Mouse (Mus musculus): ENCODE measurements around the gene Nadsyn1. TPM values are rescaled to one million over a fixed set of nuclear protein-coding genes. Genes with fewer than 3 reads are reported as not detected.

Nadsyn1 gene
- total RNA-seq, 2 experiments from 2014 or later: 11.3 to 31.7 TPM

DNA sequence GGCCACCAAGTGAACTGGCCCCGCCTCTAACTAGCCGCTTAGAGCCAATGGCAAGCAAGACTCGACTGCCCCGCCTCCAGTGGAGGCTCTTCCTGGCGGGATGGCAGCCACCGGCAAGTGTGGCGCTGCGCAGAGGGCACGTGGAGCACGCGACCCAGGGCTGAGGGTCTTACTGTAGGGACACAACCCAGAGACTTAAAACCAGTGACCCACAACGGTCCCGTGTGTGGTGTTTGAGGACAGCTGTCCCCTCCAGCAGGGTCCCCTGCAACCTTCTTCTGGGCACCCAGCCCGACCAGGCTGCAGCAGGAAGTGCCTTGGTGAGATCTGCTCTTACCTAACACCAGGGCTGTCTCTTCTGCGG, 65.6 kb downstream of the Nadsyn1 start:
- peak; percentile 88 for ATAC-seq (replicated peaks; ENCODE audit: low FRiP score, low TSS enrichment, poor library complexity, severe bottlenecking)

DNA sequence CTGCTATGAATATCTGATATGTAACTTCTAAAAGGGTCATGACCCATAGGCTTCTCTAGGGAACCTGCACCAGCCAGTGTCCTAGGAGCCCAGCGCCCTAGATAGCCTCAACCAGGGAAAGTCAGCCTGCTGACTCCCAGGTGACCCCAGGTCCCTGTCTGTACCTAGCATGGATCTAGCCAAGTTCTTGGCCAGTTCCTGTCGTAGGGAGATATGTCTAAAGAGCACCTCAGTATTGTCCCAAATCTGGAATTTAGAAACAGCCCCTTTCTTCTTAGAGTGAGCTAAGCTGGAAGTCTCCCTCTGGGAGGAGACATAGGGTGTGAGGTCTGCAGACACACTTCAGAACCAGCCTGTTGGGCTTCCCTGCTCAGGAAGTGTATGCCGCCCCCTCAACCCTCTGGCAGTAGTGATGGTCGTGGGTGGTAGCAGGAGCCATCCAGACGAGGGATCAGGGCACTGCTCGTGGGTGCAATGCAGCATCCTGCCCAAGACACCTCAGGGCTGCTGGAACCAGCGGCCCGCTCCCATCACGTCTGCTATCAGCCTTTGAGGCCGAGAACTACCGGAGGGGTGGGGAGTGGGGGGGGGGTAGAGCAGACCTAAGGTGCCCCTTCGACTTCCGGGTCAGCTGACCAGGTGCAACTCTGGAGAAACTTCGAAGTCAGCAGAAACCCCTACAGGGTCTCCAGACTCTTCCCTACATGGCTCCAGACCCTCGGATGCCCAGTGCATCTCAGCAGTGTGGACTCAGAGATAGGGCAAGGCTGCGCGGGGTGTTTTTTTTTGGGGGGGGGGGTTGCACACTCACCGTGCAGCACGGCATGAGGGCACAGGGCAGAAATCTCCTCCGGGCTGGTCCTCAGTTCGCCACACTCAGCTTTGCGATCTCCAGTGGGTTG, 66.3 kb downstream of the Nadsyn1 start, which contains the start of gene Osbpl5:
Osbpl5 (minus strand) TSS at position 861 of the 902 bp plus-strand sequence.
- ATAC-seq (replicated peaks; ENCODE audit: low FRiP score, low TSS enrichment, poor library complexity, severe bottlenecking): no peak

DNA sequence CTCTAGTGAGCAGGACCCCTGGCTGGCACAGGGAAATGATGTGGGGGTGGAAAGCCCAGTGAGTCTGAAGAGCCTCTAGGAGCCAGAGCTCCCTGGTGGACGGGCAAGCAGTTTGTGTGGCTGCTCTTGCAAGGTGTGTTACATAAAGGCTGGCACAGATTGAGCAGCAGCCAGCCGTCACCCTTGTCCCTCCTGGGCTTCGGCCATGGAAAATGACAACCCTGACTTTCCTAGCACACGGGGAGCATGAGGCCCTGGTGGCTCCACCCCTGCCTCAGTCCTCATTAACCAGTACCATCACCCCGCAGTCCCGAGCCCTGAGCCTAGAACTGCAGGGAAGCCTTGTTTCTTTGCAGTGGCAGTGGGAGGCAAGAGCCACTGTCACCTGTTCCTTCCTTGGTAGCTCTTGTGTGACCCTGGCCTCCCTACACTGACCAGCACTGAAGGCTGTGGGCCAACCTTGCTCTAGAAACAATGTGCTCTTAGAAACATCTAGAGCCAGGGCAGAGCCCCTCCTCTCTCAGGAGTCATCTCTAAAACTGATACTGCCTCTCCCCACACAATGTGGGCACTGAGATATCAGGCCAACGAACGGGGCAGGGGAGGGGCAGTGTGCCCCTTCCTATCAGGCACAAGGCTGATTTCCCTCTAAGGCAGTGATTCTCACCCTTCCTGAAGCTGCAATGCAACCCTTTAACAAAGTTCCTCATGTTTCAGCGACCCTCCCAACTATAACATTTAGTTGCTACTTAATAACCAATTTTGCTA, 67.1 kb downstream of the Nadsyn1 start:
- peak; percentile 72 for ATAC-seq (replicated peaks; ENCODE audit: low FRiP score, low TSS enrichment, poor library complexity, severe bottlenecking)

DNA sequence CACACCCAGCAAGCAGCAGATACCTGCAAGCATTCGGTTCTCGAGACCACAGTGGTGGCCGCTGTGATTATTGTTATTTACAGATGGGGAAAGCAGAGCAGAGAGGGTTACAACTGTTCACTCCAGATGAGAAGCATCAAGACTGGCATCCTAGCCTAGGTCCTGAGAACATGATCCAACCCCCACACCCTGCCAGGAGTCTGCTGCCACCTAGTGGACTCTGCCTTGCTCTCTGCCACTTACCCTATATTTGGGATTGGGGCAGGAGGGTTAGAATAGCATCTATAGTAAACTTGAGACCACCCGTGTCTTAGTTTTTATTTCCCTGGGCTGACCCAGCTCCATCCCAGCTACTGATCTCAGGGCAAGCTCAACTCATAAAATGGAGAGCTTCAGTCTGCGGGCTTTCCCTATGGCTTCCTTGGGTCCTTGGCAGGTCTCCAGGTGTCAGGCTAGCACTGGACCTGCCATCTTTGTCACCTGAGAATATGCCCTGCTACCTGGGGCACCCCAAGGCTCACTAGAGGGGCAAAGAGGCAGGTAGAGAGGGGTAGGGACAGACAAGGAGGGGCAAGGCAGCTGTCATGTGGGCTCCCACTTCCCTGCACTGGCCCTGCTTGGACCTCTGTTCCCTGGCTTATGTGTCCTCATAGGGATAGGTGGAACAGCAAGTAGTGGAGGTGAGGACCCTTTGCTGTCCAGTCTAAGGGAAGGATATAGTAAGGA, 68.5 kb downstream of the Nadsyn1 start:
- peak; percentile 39 for ATAC-seq (replicated peaks; ENCODE audit: low FRiP score, low TSS enrichment, poor library complexity, severe bottlenecking)

DNA sequence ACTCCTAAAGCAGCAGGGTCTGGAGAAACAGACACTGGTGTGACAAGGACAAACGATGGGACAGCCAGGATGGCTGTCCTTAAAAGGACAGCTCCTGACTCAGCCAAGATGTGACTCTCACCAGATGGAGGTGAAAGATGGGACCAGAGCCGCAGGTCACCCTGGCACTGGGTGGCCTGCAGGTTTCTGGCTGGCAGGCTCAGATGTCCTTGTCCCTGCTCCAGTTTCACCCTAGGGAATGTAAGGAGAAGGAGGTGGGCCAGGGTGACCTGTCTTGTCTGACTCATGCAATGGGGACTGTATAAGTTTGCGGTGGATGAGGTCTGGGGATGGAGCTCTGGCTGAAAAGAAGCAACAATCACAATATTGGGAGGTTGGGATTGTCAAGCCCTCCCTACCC, 70.0 kb downstream of the Nadsyn1 start:
- ATAC-seq (replicated peaks; ENCODE audit: low FRiP score, low TSS enrichment, poor library complexity, severe bottlenecking): no peak

DNA sequence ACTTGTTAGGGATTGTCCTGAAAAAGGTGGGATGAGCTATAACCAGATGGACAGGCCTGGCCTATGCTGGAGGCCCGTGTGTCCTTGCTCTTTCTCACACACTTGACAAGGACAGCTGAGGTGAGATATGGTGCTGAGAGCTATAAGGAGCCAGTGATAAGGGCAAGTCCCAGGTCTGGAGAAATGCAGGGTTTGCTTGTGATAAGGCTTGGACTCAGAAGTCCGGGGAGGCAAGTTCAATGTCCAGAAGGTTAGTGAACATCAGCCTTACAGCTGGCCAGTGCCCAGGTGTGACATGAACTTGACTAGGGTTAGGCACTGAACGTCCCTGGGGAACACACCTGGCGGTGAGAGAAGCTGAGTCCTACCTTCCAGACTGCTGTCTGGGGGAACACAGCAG, 70.6 kb downstream of the Nadsyn1 start:
- no peak for ATAC-seq (replicated peaks; ENCODE audit: low FRiP score, low TSS enrichment, poor library complexity, severe bottlenecking)

DNA sequence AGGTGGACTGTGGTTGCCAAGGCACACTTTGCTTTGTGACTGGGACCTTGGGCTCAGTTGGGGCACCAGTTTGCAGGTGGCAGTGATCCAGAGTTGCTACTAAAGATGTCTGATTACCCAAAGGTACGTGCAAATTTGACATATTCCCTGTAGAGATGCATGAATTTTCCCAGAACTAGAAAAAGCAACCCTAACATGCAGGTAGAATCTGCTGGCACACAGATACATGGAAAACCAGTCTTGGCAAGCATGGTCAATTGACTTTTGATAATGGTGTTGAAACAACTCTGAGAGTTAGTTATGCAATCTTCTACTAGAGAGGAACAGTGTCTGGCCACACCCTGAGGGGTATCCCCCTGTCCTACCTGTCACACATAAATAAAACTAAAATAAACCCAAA, 71.3 kb downstream of the Nadsyn1 start:
- no peak for ATAC-seq (replicated peaks; ENCODE audit: low FRiP score, low TSS enrichment, poor library complexity, severe bottlenecking)

DNA sequence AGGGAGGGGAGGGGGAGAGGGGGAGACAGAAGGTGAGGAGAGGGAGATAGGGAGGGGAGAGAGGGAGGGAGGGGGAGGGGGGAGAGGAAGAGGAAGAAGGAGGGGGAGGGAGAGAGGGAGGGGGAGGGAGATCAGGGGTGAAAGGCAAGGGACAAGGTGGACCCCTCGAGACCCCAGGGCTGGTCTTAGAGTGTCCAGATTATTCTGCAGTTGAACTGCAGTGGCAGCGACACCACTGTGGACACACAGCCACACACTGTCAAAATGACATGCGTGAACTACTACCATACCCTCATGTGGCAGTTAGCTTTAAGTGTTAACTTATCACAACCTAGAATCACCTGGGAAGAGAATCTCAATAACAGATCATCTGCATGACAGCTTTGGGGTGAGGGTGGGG, 73.6 kb downstream of the Nadsyn1 start:
- no peak for ATAC-seq (replicated peaks; ENCODE audit: low FRiP score, low TSS enrichment, poor library complexity, severe bottlenecking)

DNA sequence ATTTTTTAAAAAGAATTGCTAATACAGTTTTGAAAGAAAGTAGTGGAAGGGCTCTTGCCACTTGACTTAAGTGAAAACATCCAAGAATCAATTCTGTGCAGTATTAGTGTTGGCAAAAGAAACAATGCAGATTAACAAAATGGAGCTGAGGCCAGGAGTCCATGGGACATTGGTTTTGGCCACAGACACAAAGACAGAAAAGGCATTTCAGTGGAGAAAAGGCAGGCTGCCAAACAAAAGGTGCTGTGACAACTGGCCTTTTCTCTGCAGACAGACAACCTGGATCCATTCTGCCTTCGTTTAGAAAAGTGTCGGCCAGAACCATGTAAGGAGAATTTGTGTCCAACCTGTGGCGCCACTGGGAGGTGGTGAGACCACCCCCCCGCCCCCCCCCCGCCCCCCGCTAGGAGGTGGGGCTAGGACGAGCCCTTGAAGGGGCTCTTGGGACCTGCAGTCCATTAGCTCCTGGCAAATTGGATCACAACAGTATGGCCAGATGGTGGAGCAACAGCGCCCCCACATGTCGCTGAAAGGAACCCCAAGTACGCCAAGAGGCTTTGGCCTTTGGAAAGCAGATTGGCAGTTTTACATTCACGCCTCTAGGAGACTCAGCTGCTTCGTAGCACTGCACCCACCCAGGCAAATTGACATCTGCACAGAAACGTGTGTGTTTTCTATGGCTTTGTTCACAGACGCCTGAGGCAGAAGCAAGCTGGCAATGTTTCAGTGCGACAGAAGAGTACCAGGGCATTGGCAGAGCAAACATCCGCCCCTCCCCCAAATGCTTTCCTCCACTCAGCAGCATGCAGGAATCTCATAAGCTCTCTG, 74.4 kb downstream of the Nadsyn1 start:
- peak; percentile 87 for ATAC-seq (replicated peaks; ENCODE audit: low FRiP score, low TSS enrichment, poor library complexity, severe bottlenecking)

Other genes starting within 250 kb of the Nadsyn1 start
- 83.0 and 151 TPM in 2 replicates for gene Cars, start 222.8 kb downstream of the Nadsyn1 start, total RNA-seq (2014; fragmentation: Nextera tagmentation)
- gene Cars, start 222.8 kb downstream of the Nadsyn1 start, total RNA-seq (2017): 82.1 and 85.1 TPM in 2 replicates
- gene Tnfrsf26, start 194.1 kb downstream of the Nadsyn1 start, total RNA-seq (2014; fragmentation: Nextera tagmentation): 1.1 and 1.4 TPM in 2 replicates
- gene Tnfrsf26, start 194.1 kb downstream of the Nadsyn1 start, total RNA-seq (2017): 0.42 and 1.1 TPM in 2 replicates
- 3.0 and 6.0 TPM in 2 replicates for gene Tnfrsf22, start 173.2 kb downstream of the Nadsyn1 start, total RNA-seq (2014; fragmentation: Nextera tagmentation)
- 0.08 and 2.7 TPM in 2 replicates for gene Tnfrsf22, start 173.2 kb downstream of the Nadsyn1 start, total RNA-seq (2017)
- gene Tnfrsf23, start 137.0 kb downstream of the Nadsyn1 start, total RNA-seq (2014; fragmentation: Nextera tagmentation): not detected in 2 replicates
- gene Tnfrsf23, start 137.0 kb downstream of the Nadsyn1 start, total RNA-seq (2017): 0.80 TPM in 1 of 2 replicates, not detected in the other
- 4.3 and 9.3 TPM in 2 replicates for gene Osbpl5, start 65.9 kb downstream of the Nadsyn1 start, total RNA-seq (2014; fragmentation: Nextera tagmentation)
- gene Osbpl5, start 65.9 kb downstream of the Nadsyn1 start, total RNA-seq (2017): 2.6 and 3.8 TPM in 2 replicates
- gene Mrgprg, start 55.9 kb downstream of the Nadsyn1 start, total RNA-seq (2014; fragmentation: Nextera tagmentation): not detected in 2 replicates
- not detected in 2 replicates for gene Mrgprg, start 55.9 kb downstream of the Nadsyn1 start, total RNA-seq (2017)
- 0.37 TPM in 1 of 2 replicates, not detected in the other for gene Mrgpre, start 38.3 kb downstream of the Nadsyn1 start, total RNA-seq (2014; fragmentation: Nextera tagmentation)
- gene Mrgpre, start 38.3 kb downstream of the Nadsyn1 start, total RNA-seq (2017): 0.19 and 0.27 TPM in 2 replicates
- gene Dhcr7, start 296 bp upstream of the Nadsyn1 start, total RNA-seq (2014; fragmentation: Nextera tagmentation): 26.0 and 42.8 TPM in 2 replicates
- 6.2 and 9.4 TPM in 2 replicates for gene Dhcr7, start 296 bp upstream of the Nadsyn1 start, total RNA-seq (2017)
- not detected in 2 replicates for gene Gm498, start 44.0 kb upstream of the Nadsyn1 start, total RNA-seq (2014; fragmentation: Nextera tagmentation)
- not detected in 2 replicates for gene Gm498, start 44.0 kb upstream of the Nadsyn1 start, total RNA-seq (2017)
- not detected in 2 replicates for gene Shank2, start 179.1 kb upstream of the Nadsyn1 start, total RNA-seq (2014; fragmentation: Nextera tagmentation)
- gene Shank2, start 179.1 kb upstream of the Nadsyn1 start, total RNA-seq (2017): not detected in 2 replicates